Mouse (Mus musculus) limb, embryonic 13.5 days (tissue): ENCODE results near the gene Bcas3. TPM values are rescaled to one million over a fixed set of nuclear protein-coding genes. Genes with fewer than 3 reads are reported as not detected.

Source experiments
- ATAC-seq: fragments of 200-750 bp; cut with Nextera tagmentation; 2 replicates; pipeline ENCODE4 v1.8.0; 2017; ENCODE audit warnings: low read depth, moderate number of reproducible peaks, moderate TSS enrichment; ENCODE audit not compliant: low FRiP score
- H3K27ac ChIP-seq: fragments of 300-500 bp; sonication (generic); 2 replicates; pipeline ENCODE4 v1.5.1; 2015; ENCODE audit warnings: inconsistent platforms, mild to moderate bottlenecking, moderate library complexity
- H3K27me3 ChIP-seq: fragments of 300-500 bp; sonication (generic); 2 replicates; pipeline ENCODE4 v1.6.1; 2015; ENCODE audit warnings: mild to moderate bottlenecking, inconsistent platforms
- H3K36me3 ChIP-seq: fragments of 300-500 bp; sonication (generic); 2 replicates; pipeline ENCODE4 v1.6.1; 2015; ENCODE audit warnings: inconsistent platforms, mild to moderate bottlenecking, moderate library complexity
- H3K4me1 ChIP-seq: fragments of 300-500 bp; sonication (generic); 2 replicates; pipeline ENCODE4 v1.6.1; 2015; ENCODE audit warnings: inconsistent platforms
- H3K4me2 ChIP-seq: fragments of 300-500 bp; sonication (generic); replicated peaks from 2 replicates; pipeline ENCODE4 v1.6.1; 2015; ENCODE audit warnings: inconsistent platforms, mild to moderate bottlenecking, moderate library complexity
- H3K4me3 ChIP-seq: fragments of 300-500 bp; sonication (generic); 2 replicates; pipeline ENCODE4 v1.5.1; 2015; ENCODE audit warnings: moderate library complexity, mild to moderate bottlenecking, inconsistent platforms
- H3K9ac ChIP-seq: fragments of 300-500 bp; sonication (generic); 2 replicates; pipeline ENCODE4 v1.6.1; 2015; ENCODE audit warnings: mild to moderate bottlenecking, inconsistent platforms
- H3K9me3 ChIP-seq: fragments of 300-500 bp; sonication (generic); 2 replicates; pipeline ENCODE4 v1.6.1; 2016; ENCODE audit warnings: inconsistent platforms
- WGBS: fragments of 180-500 bp; shearing (Covaris S2); methylation state at CpG from one replicate; pipeline ENCODE4 v1.1.7; 2015; 5-methylcytosine and 5-hydroxymethylcytosine counted together
- polyA plus RNA-seq: library from polyadenylated mRNA; unstranded; fragments of >200 nt; fragmentation: Nextera tagmentation; extraction: Ambion mirVana; gene quantifications from 2 replicates; pipeline ENCODE4 v1.2.1, GENCODE M21; 2015

The Bcas3 gene
- polyA plus RNA-seq, 1 experiment from 2014 or later: 30.3 TPM

DNA sequence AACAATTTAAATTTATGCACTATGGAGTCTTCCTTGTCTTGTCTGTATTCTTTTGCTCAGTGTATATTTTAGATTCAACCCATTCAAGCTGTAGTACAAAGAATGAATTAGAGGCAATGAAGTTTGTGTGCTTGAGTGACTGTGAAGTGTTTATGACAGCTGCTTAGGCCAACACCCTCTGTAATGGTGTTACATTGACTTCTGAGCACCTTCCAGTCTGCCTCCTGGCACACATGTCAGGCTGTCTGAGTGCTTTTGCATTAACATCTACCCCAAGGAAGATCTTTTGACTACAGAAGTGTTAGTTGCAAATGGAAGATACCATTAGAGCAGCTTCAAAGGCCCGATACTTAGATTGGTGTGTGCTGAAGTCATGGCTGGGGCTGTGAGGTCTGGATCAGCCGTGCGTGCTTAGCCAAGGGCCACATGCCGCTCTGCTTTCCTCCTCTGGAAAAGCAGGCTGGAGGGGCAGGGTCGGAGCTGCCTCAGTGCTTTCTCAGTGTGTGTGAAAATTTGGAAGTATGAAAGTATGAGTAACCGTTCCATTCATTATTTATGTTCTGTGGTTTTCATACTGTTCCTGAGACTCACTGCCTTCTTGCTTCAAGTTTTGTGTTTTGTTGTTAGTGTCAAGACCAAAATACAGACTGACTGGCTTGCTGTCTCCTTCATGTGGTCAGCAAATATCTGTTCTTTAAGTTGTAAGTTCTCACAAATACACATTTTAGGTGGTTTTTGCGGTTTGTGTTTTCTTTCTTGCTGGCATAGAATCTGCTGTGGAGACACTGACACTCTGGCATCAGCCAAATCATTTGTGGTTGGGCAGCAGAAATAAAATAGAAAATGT, 31.2 kb downstream of the Bcas3 start:
- H3K4me3 ChIP-seq: no peak overlapping the region
- H3K4me2 ChIP-seq: no peak overlapping the region
- no peak overlapping the region for H3K27ac ChIP-seq
- H3K4me1 ChIP-seq: peaks cover 5% of the 10 kb centered on the region; the same call in 1 of the 2 replicates
- H3K36me3 ChIP-seq: no peaks in the 10 kb centered on the region
- H3K9me3 ChIP-seq: no peaks in the 10 kb centered on the region
- WGBS: 66% methylated on average over 7 of the region's 7 CpGs
- H3K27me3 ChIP-seq: no peaks in the 10 kb centered on the region
- no peak for ATAC-seq
- H3K9ac ChIP-seq: no peak overlapping the region

GRCm38 (mm10) chr11:85392179-85392863, 39.4 kb downstream of the Bcas3 start:
- no peak overlapping the region for H3K4me3 ChIP-seq
- H3K4me2 ChIP-seq: no peak overlapping the region
- H3K27me3 ChIP-seq: no peaks in the 10 kb centered on the region
- H3K9ac ChIP-seq: 0 out of 2 replicates have a peak overlapping the region, but pooled peaks have one; percentile 39
- no peaks in the 10 kb centered on the region for H3K9me3 ChIP-seq
- ATAC-seq: no peak
- H3K4me1 ChIP-seq: peaks cover 10% of the 10 kb centered on the region
- no peaks in the 10 kb centered on the region for H3K36me3 ChIP-seq
- no peak overlapping the region; the same call in 1 of the 2 replicates for H3K27ac ChIP-seq
- 64% methylated on average over 12 of the region's 12 CpGs for WGBS

GRCm38 (mm10) chr11:85392864-85393220, 39.9 kb downstream of the Bcas3 start:
- Histone ChIP-seq H3K27me3 (no peaks in the 10 kb centered on the region), H3K9ac (0 out of 2 replicates have a peak overlapping the region, but pooled peaks have one; percentile 39), H3K27ac (no peak overlapping the region), H3K4me2 (no peak overlapping the region), H3K4me3 (no peak overlapping the region), H3K36me3 (no peaks in the 10 kb centered on the region), H3K4me1 (peaks cover 10% of the 10 kb centered on the region), H3K9me3 (no peaks in the 10 kb centered on the region)
- no peak for ATAC-seq
- 60% methylated on average over 9 of the region's 9 CpGs for WGBS

- no peaks in the 10 kb centered on the region for H3K27me3 ChIP-seq
- no peak overlapping the region for H3K27ac ChIP-seq
- H3K9me3 ChIP-seq: no peaks in the 10 kb centered on the region
- H3K4me2 ChIP-seq: no peak overlapping the region
- WGBS: 55% methylated on average over 3 of the region's 3 CpGs
- peaks cover 10% of the 10 kb centered on the region for H3K4me1 ChIP-seq
- no peaks in the 10 kb centered on the region for H3K36me3 ChIP-seq
- no peak for ATAC-seq
- no peak overlapping the region for H3K9ac ChIP-seq
- no peak overlapping the region for H3K4me3 ChIP-seq
These were observed 41.0 kb downstream of the Bcas3 start for GRCm38 (mm10) chr11:85393990-85394389.

DNA sequence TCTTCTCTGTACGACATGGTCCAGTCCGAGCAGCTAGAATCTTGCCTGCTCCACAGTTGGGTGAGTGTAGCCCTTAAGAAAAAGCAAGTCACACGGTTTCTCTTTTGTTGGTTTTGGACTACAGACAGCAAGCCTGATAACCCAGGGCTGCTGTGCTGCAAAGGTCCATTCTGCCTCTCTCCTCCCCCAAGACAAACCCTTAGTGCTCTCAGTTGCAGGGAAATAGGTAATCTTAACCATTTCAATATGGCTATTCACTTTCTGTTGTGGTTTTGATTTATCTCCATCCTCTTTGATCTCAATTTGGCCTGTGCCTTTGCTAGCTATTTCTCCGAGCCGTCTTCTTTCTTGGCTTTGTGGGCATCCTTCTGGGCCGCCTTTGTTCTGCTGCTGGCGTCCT, 42.4 kb downstream of the Bcas3 start:
- H3K4me1 ChIP-seq: peaks cover 10% of the 10 kb centered on the region
- no peaks in the 10 kb centered on the region for H3K9me3 ChIP-seq
- no peak overlapping the region for H3K27ac ChIP-seq
- no peak for ATAC-seq
- no peaks in the 10 kb centered on the region for H3K36me3 ChIP-seq
- no peak overlapping the region for H3K4me3 ChIP-seq
- no peak overlapping the region for H3K9ac ChIP-seq
- H3K27me3 ChIP-seq: no peaks in the 10 kb centered on the region
- 38% methylated on average over 7 of the region's 7 CpGs for WGBS
- no peak overlapping the region for H3K4me2 ChIP-seq

DNA sequence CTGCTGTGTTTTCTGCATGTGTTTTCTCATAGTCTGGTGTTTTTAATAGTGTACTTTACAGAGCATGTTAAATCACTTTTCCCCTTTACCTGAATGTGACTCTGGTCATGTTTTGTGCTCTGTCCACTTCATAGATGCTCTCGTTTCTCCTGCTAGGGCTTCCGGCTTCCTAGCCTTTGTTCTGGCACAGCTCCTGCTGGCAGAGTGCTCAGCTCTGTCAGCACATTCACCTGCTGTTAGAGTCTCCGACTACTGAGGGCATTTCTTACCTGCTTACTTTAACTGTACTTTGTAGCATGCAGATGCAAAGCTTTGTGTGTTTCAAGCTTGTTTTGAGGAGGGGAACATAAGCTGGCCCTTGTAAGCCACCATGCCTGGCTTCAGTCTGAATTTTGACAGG, 53.6 kb downstream of the Bcas3 start:
- Histone ChIP-seq H3K9ac (no peak overlapping the region), H3K4me2 (no peak overlapping the region), H3K27me3 (no peaks in the 10 kb centered on the region), H3K4me1 (peaks cover 8% of the 10 kb centered on the region), H3K9me3 (no peaks in the 10 kb centered on the region), H3K4me3 (no peak overlapping the region), H3K27ac (no peak overlapping the region), H3K36me3 (no peaks in the 10 kb centered on the region)
- no peak for ATAC-seq
- WGBS: 74% methylated on average over 3 of the region's 3 CpGs

GRCm38 (mm10) chr11:85407700-85408099, 54.7 kb downstream of the Bcas3 start:
- H3K4me1 ChIP-seq: peaks cover 6% of the 10 kb centered on the region
- no peaks in the 10 kb centered on the region for H3K36me3 ChIP-seq
- WGBS: 59% methylated on average over 3 of the region's 3 CpGs
- ATAC-seq: no peak
- no peak overlapping the region for H3K27ac ChIP-seq
- no peaks in the 10 kb centered on the region for H3K9me3 ChIP-seq
- no peak overlapping the region for H3K9ac ChIP-seq
- no peak overlapping the region for H3K4me2 ChIP-seq
- no peaks in the 10 kb centered on the region for H3K27me3 ChIP-seq
- no peak overlapping the region for H3K4me3 ChIP-seq

DNA sequence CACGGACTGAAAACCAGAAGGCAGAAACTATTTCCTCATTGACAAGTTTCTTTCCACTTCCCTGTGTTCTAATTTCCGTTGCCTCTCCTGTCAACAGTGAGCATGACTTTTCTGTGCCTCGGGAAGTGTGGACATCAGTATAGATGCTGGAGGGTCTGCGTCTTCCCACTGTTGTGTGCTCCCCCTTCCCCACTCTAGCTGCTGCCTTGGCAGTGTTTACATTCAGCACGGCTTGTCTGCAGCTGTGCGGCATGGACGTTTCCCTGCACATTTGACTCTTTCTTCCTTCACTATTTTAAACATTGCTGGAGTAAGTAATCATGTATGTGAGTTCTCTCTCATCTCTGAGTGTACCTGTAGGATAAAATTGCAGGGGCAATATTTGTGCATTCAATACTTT, 59.4 kb downstream of the Bcas3 start:
- Histone ChIP-seq H3K27ac (no peak overlapping the region), H3K4me1 (0 out of 2 replicates have a peak, but pooled peaks cover 2% of the 10 kb centered on the region), H3K4me2 (no peak overlapping the region), H3K9me3 (no peaks in the 10 kb centered on the region), H3K4me3 (no peak overlapping the region), H3K27me3 (no peaks in the 10 kb centered on the region), H3K36me3 (no peaks in the 10 kb centered on the region), H3K9ac (no peak overlapping the region)
- 45% methylated on average over 7 of the region's 7 CpGs for WGBS
- ATAC-seq: no peak

GRCm38 (mm10) chr11:85414476-85414875, 61.5 kb downstream of the Bcas3 start:
- no peak overlapping the region for H3K27ac ChIP-seq
- 91% methylated on average over 1 of the region's 1 CpGs for WGBS
- no peak overlapping the region for H3K4me3 ChIP-seq
- no peaks in the 10 kb centered on the region for H3K9me3 ChIP-seq
- H3K27me3 ChIP-seq: no peaks in the 10 kb centered on the region
- H3K4me2 ChIP-seq: no peak overlapping the region
- H3K36me3 ChIP-seq: no peaks in the 10 kb centered on the region
- no peak overlapping the region for H3K9ac ChIP-seq
- no peak for ATAC-seq
- H3K4me1 ChIP-seq: 0 out of 2 replicates have a peak, but pooled peaks cover 2% of the 10 kb centered on the region

GRCm38 (mm10) chr11:85427353-85427752, 74.4 kb downstream of the Bcas3 start:
- Histone ChIP-seq H3K36me3 (no peaks in the 10 kb centered on the region), H3K27ac (no peak overlapping the region), H3K9me3 (no peaks in the 10 kb centered on the region), H3K4me2 (no peak overlapping the region), H3K4me3 (no peak overlapping the region), H3K9ac (no peak overlapping the region), H3K27me3 (no peaks in the 10 kb centered on the region; the same call in 1 of the 2 replicates), H3K4me1 (peaks cover 44% of the 10 kb centered on the region)
- ATAC-seq: no peak
- WGBS: 45% methylated on average over 6 of the region's 6 CpGs

DNA sequence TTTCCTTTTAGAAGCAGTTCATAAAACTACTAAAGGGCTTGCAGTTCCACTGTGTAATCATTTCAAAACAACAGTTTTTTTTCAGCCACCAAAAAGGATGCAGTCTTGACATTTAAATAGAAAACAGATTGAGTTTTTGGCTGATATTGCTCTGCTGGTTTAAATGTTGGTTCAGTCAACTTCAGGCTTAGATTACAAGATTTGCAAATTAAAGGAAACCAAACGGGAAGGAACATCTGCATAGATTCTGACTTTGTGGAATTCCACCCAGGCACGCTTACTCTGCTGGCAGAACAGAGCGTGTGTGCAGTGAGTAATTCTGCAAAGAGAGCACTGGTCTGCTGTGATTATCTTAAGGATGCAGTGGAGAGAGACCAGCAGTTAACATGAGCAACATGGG, 75.3 kb downstream of the Bcas3 start:
- 17% methylated on average over 3 of the region's 3 CpGs for WGBS
- no peak for ATAC-seq
- 0 out of 2 replicates have a peak overlapping the region, but pooled peaks have one; percentile 21 for H3K4me2 ChIP-seq

DNA sequence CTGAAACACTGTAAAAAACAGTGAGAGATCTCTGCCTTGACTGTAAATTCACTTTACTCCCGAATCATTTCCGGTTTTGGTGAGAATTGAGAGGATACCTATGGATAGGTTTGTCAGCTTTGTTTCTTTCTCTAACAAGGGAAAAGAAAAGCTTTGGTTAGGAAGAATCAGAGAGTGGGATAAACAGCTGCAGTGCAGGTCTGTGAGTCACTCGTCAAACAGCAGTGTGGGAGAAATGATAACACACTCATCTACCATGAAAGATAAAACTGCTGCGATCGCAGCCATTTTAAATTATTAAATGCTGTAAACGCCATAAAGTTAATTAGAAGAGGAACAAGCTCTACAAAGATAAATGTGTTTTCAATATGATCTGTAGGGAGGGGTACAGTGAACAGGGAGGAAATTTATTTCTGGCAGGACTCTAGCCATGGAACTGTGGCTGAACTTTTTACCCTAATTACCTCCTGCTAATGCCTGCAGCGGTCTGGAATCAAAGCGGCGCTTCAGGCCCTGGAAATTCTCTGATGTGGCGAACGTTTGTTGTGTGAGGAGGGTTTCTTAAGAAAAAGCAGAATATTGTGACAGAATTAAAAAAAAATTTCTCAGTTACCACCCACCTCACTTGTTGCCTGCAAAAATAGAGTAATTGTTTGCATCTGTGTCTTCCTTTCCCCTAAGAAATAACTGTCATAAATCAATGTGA, 77.9 kb downstream of the Bcas3 start:
- ATAC-seq: no peak
- Histone ChIP-seq H3K4me3 (no peak overlapping the region), H3K4me1 (peaks cover 51% of the 10 kb centered on the region), H3K9me3 (no peaks in the 10 kb centered on the region), H3K36me3 (no peaks in the 10 kb centered on the region), H3K27ac (peak overlapping the region; percentile 67; the same call in 1 of the 2 replicates), H3K4me2 (peak overlapping the region; percentile 21; the same call in 1 of the 2 replicates), H3K9ac (no peak overlapping the region), H3K27me3 (peaks cover 3% of the 10 kb centered on the region; the same call in 1 of the 2 replicates)
- WGBS: 22% methylated on average over 11 of the region's 11 CpGs

More for the DNA sequence above, 75.3 kb downstream of the Bcas3 start:
- H3K9me3 ChIP-seq: no peaks in the 10 kb centered on the region
- no peak overlapping the region for H3K9ac ChIP-seq
- H3K27me3 ChIP-seq: peaks cover 3% of the 10 kb centered on the region; the same call in 1 of the 2 replicates
- peaks cover 51% of the 10 kb centered on the region for H3K4me1 ChIP-seq
- peak overlapping the region; percentile 58; the same call in 1 of the 2 replicates for H3K27ac ChIP-seq
- H3K4me3 ChIP-seq: no peak overlapping the region
- H3K36me3 ChIP-seq: no peaks in the 10 kb centered on the region
